Mouse (Mus musculus) G1E (cell line): Measurements from ENCODE around the gene Srsf3.

Experiments
- CTCF ChIP-seq: IDR thresholded peaks from 2 replicates; pipeline ENCODE4 v1.5.1; 2012; ENCODE audit warnings: low read depth, low read length, inconsistent platforms, mixed read lengths
- POLR2AphosphoS5 ChIP-seq: IDR thresholded peaks from 2 replicates; pipeline ENCODE4 v1.6.1; 2012; ENCODE audit warnings: low read depth, low read length, inconsistent platforms; ENCODE audit not compliant: insufficient replicate concordance
- TAL1 ChIP-seq: conservative IDR thresholded peaks from 2 replicates; pipeline ENCODE4 v1.6.1; 2012; ENCODE audit warnings: low read depth, low read length, inconsistent platforms, mixed read lengths

DNA sequence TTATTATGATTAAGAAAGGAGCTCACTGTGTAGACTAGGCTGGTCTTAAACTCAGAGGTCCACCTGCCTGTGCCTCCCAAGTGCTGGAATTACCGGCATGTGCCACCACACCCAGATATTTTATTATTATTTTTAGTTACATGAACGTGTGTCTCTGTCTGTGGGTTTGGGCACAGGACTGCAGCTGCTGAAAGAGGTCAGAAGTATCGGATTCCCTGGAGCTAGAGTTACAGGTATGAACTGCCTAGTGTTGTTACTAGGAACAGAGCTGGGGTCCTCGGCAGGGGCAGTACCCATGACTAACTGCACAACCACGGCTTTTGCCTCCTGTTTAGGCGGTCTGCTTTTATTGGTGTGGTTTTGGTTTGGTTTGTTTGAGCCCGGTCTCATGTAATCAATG, 23.8 kb downstream of the Srsf3 start:
- no peak for TF ChIP-seq CTCF
- TF ChIP-seq TAL1, result no peak
- no peak for TF ChIP-seq POLR2AphosphoS5
